Mouse (Mus musculus) forebrain, embryonic 15.5 days (tissue): Measurements from ENCODE around the gene Fars2. TPM values are rescaled to one million over a fixed set of nuclear protein-coding genes. Genes with fewer than 3 reads are reported as not detected.

Experiments used
- ATAC-seq: fragments of 200-750 bp; cut with Nextera tagmentation; replicated peaks from 2 replicates; pipeline ENCODE4 v1.8.0; 2017; ENCODE audit warnings: mild to moderate bottlenecking, moderate TSS enrichment, moderate library complexity
- H3K27ac ChIP-seq: fragments of 300-500 bp; sonication (generic); replicated peaks from 2 replicates; pipeline ENCODE4 v1.5.1; 2015; ENCODE audit warnings: mild to moderate bottlenecking, inconsistent platforms
- H3K27me3 ChIP-seq: fragments of 300-500 bp; sonication (generic); 2 replicates; pipeline ENCODE4 v1.6.1; 2015; ENCODE audit warnings: inconsistent platforms
- H3K36me3 ChIP-seq: fragments of 300-500 bp; sonication (generic); 2 replicates; pipeline ENCODE4 v1.6.1; 2015; ENCODE audit warnings: mild to moderate bottlenecking, inconsistent platforms
- H3K4me1 ChIP-seq: fragments of 300-500 bp; sonication (generic); 2 replicates; pipeline ENCODE4 v1.6.1; 2015; ENCODE audit warnings: inconsistent platforms
- H3K4me2 ChIP-seq: fragments of 300-500 bp; sonication (generic); replicated peaks from 2 replicates; pipeline ENCODE4 v1.6.1; 2015; ENCODE audit warnings: mild to moderate bottlenecking, inconsistent platforms
- H3K4me3 ChIP-seq: fragments of 300-500 bp; sonication (generic); 2 replicates; pipeline ENCODE4 v1.5.1; 2015; ENCODE audit warnings: mild to moderate bottlenecking, inconsistent platforms
- H3K9ac ChIP-seq: fragments of 300-500 bp; sonication (generic); replicated peaks from 2 replicates; pipeline ENCODE4 v1.6.1; 2015; ENCODE audit warnings: mild to moderate bottlenecking, inconsistent platforms
- H3K9me3 ChIP-seq: fragments of 300-500 bp; sonication (generic); 2 replicates; pipeline ENCODE4 v1.6.1; 2016; ENCODE audit warnings: inconsistent platforms
- WGBS: fragments of 180-500 bp; shearing (Covaris S2); methylation state at CpG from one replicate; pipeline ENCODE4 v1.1.7; 2015; ENCODE audit warnings: mixed read lengths; 5-methylcytosine and 5-hydroxymethylcytosine counted together
- polyA plus RNA-seq: library from polyadenylated mRNA; unstranded; fragments of >200 nt; fragmentation: Nextera tagmentation; extraction: Ambion mirVana; gene quantifications from 2 replicates; pipeline ENCODE4 v1.2.1, GENCODE M21; 2015

Gene Fars2
- polyA plus RNA-seq, result 36.5 and 36.6 TPM in 2 replicates

- no peaks in the 10 kb centered on the region for H3K9me3 ChIP-seq
- H3K4me3 ChIP-seq, result peak within 1 kb of the TSS; percentile 72
- under 1% methylated on average over 73 of the region's 75 CpGs for WGBS
- peak within 1 kb of the TSS; percentile 79 for H3K4me2 ChIP-seq
- peak within 1 kb of the TSS; percentile 62 for H3K9ac ChIP-seq
- H3K36me3 ChIP-seq, result no peaks in the 10 kb centered on the region
- peak; percentile 99 for ATAC-seq
- H3K4me1 ChIP-seq, result peaks cover 21% of the 10 kb centered on the region
- no peaks in the 10 kb centered on the region for H3K27me3 ChIP-seq
- H3K27ac ChIP-seq, result peak within 1 kb of the TSS; percentile 97
These were observed at the start of gene Fars2, which contains the start of gene Lyrm4 for GRCm38 (mm10) chr13:36117143-36118014. Gene Fars2 (plus strand): TSS chr13:36117412. Gene Lyrm4 (minus strand): TSS chr13:36117526.

DNA sequence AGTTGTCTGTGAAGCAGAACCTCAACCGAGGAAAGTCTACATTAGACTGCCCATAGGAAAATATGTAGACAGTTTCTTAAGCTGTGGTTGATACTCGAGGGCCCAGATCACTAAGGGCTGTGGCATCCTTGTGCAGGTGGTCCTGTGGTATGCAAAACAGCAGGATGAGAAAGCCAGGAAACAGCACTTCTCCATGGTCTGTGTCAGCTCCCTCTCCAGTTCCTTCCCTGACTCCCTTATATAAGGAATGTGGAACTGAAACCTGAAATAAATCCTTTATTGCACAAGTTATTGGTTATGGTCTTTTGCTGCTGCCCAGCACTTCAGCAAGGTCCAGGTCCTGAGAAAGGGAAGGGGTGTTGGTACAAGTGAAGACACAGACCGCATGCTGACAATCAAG, 42.7 kb upstream of the Fars2 start:
- no peak overlapping the region for H3K9ac ChIP-seq
- WGBS, result 93% methylated on average over 3 of the region's 3 CpGs

DNA sequence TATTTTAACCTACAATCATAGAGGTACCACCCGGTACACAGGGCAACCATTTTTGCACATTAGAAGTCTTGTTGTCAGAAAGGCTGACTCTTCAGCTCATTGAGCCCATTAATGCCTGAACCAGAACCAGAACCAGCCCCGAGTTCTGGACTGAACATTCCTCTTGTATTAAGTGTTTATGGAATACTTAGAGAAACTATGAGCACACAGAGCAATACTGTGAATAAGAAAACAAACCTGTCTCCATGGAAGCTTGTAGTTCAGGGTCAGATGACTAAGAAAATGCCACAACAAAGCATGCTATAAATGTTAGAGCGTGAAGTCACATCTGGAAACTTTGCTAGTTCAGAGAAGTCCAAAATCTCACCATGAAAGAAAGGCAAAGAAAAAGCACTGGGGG, 35.6 kb upstream of the Fars2 start:
- Histone ChIP-seq H3K36me3 (peaks cover 1% of the 10 kb centered on the region; the same call in 1 of the 2 replicates), H3K4me1 (no peaks in the 10 kb centered on the region), H3K27me3 (no peaks in the 10 kb centered on the region), H3K27ac (no peak overlapping the region), H3K9ac (no peak overlapping the region), H3K9me3 (no peaks in the 10 kb centered on the region), H3K4me3 (no peak overlapping the region), H3K4me2 (no peak overlapping the region)
- 96% methylated on average over 3 of the region's 3 CpGs for WGBS
- ATAC-seq, result no peak

More for the DNA sequence above, 42.7 kb upstream of the Fars2 start:
- Histone ChIP-seq H3K36me3 (no peaks in the 10 kb centered on the region), H3K9me3 (no peaks in the 10 kb centered on the region), H3K27ac (no peak overlapping the region), H3K4me1 (no peaks in the 10 kb centered on the region), H3K4me2 (no peak overlapping the region), H3K4me3 (no peak overlapping the region), H3K27me3 (no peaks in the 10 kb centered on the region)
- no peak for ATAC-seq

DNA sequence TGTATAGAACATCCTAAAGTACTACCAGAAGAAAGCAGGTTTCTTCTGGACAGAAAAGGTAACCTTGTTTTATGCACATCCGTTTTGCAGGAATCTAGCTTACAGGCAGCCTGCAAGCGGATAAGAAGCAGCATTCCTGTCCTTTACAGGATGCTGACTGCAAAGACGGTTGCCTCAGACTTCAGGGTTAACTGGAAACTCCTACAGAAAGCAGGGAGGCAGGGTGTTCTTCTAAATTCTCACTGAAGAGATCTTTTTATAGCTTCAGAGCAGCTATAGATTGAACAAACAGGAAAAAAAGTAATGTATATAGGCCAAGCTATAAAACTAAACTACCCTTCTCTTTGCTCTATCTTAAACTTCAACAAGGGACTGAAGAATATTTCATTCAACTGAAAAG, 32.5 kb upstream of the Fars2 start:
- Histone ChIP-seq H3K4me1 (no peaks in the 10 kb centered on the region), H3K9ac (no peak overlapping the region), H3K36me3 (peaks cover 5% of the 10 kb centered on the region; the same call in 1 of the 2 replicates), H3K9me3 (no peaks in the 10 kb centered on the region), H3K4me3 (no peak overlapping the region), H3K27ac (no peak overlapping the region), H3K27me3 (no peaks in the 10 kb centered on the region), H3K4me2 (no peak overlapping the region)
- ATAC-seq, result no peak
- 92% methylated on average over 3 of the region's 3 CpGs for WGBS

- Histone ChIP-seq H3K9me3 (no peaks in the 10 kb centered on the region), H3K4me1 (no peaks in the 10 kb centered on the region), H3K27me3 (no peaks in the 10 kb centered on the region), H3K4me3 (no peak overlapping the region), H3K36me3 (peaks cover 11% of the 10 kb centered on the region; the same call in 1 of the 2 replicates), H3K9ac (no peak overlapping the region), H3K4me2 (no peak overlapping the region), H3K27ac (no peak overlapping the region)
- no peak for ATAC-seq
- 84% methylated on average over 3 of the region's 3 CpGs for WGBS
These were observed 31.2 kb upstream of the Fars2 start for GRCm38 (mm10) chr13:36085971-36086370.

DNA sequence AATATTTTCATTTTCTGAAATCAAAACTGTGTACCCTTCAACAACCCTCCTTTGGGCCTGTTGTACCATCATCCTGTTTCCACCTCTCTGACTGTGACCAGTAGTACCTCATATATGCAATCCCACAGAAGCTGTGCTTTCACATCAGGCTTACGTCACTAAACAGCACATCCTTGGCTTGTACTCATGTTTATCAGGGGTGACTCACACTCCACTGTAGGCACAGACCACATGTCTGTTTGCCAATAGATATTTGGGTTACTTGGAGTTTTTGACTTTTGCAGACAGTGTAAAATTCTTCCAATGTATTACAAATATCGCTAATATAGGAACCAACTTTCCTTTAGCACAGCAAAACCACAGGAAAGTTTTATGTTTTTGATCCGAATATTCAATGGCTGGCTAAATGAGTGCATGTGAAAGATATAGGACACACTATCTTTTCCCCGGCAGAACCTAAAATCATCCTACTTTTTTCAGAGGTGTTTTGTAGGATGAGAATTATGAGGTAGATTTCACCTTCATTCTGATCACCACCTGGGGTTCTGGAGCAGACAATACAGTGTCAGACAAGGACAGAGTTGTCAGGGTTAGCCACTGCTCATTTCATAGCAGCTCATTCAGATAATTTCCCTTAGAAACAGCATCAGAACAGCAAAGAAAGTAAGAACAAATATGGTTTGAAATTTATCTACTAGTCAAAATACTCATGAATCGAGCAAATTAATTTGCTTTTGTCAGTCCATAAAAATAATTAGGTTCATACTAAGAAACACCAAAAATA, 30.4 kb upstream of the Fars2 start:
- ATAC-seq, result no peak
- Histone ChIP-seq H3K4me3 (no peak overlapping the region), H3K9ac (no peak overlapping the region), H3K9me3 (no peaks in the 10 kb centered on the region), H3K4me1 (no peaks in the 10 kb centered on the region), H3K27me3 (no peaks in the 10 kb centered on the region), H3K4me2 (no peak overlapping the region), H3K27ac (no peak overlapping the region), H3K36me3 (peaks cover 11% of the 10 kb centered on the region; the same call in 1 of the 2 replicates)
- 94% methylated on average over 5 of the region's 5 CpGs for WGBS

- H3K36me3 ChIP-seq, result peaks cover 11% of the 10 kb centered on the region; the same call in 1 of the 2 replicates
- no peak overlapping the region for H3K9ac ChIP-seq
- no peak overlapping the region for H3K27ac ChIP-seq
- ATAC-seq, result no peak
- 93% methylated on average over 2 of the region's 2 CpGs for WGBS
- H3K4me1 ChIP-seq, result no peaks in the 10 kb centered on the region
- no peaks in the 10 kb centered on the region for H3K27me3 ChIP-seq
- no peaks in the 10 kb centered on the region for H3K9me3 ChIP-seq
- H3K4me2 ChIP-seq, result no peak overlapping the region
- no peak overlapping the region for H3K4me3 ChIP-seq
These were observed 29.8 kb upstream of the Fars2 start for GRCm38 (mm10) chr13:36087427-36087826.

- Histone ChIP-seq H3K4me1 (no peaks in the 10 kb centered on the region), H3K36me3 (peaks cover 11% of the 10 kb centered on the region; the same call in 1 of the 2 replicates), H3K27me3 (no peaks in the 10 kb centered on the region), H3K4me2 (no peak overlapping the region), H3K4me3 (no peak overlapping the region), H3K9me3 (no peaks in the 10 kb centered on the region), H3K27ac (no peak overlapping the region), H3K9ac (no peak overlapping the region)
- ATAC-seq, result no peak
- 88% methylated on average over 4 of the region's 4 CpGs for WGBS
These were observed 29.0 kb upstream of the Fars2 start for GRCm38 (mm10) chr13:36088168-36088567.

DNA sequence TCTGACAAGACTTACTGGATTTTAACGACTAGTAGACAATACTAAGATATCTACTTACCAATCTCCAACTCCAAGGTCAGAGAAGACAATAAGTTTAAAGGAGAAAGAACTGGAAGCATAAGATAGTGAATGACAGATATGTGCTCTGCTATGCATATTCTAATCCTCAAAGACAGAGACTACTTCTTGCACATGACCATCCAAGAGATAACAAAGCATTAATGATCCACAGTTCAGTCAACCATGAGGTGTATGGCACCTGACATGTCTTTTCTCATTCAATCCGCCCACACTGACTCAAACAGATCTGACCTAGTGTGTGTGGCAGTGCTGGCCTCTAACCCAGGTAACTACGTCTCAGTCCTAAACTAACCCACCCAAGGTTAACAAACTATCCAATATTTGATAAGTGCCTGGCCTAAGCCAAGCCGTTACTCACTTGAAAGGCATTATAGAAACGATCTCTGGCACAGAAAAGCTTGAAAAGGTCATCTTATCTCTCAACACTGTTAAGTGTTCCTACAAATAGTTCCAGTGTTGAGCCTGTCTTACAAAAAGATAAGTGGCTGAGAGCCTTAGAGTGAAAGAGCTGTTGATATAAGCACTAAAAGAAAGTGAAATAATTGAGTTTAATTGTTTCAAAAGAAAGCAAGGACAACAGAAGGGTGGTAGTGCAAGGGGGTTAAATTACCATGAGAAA, 20.4 kb upstream of the Fars2 start:
- WGBS, result 85% methylated on average over 5 of the region's 5 CpGs
- H3K4me1 ChIP-seq, result no peaks in the 10 kb centered on the region
- no peak overlapping the region for H3K4me3 ChIP-seq
- H3K9ac ChIP-seq, result no peak overlapping the region
- H3K4me2 ChIP-seq, result no peak overlapping the region
- H3K9me3 ChIP-seq, result no peaks in the 10 kb centered on the region
- H3K27ac ChIP-seq, result no peak overlapping the region
- ATAC-seq, result no peak
- H3K27me3 ChIP-seq, result no peaks in the 10 kb centered on the region
- H3K36me3 ChIP-seq, result no peaks in the 10 kb centered on the region; the same call in 1 of the 2 replicates

GRCm38 (mm10) chr13:36105591-36105990, 11.6 kb upstream of the Fars2 start:
- H3K27ac ChIP-seq, result no peak overlapping the region
- no peaks in the 10 kb centered on the region for H3K27me3 ChIP-seq
- ATAC-seq, result no peak
- H3K4me3 ChIP-seq, result no peak overlapping the region
- 83% methylated on average over 6 of the region's 6 CpGs for WGBS
- H3K4me1 ChIP-seq, result no peaks in the 10 kb centered on the region
- no peaks in the 10 kb centered on the region for H3K9me3 ChIP-seq
- no peak overlapping the region for H3K4me2 ChIP-seq
- no peaks in the 10 kb centered on the region for H3K36me3 ChIP-seq
- no peak overlapping the region for H3K9ac ChIP-seq

- no peaks in the 10 kb centered on the region for H3K36me3 ChIP-seq
- no peak overlapping the region for H3K9ac ChIP-seq
- no peak overlapping the region for H3K27ac ChIP-seq
- no peak for ATAC-seq
- H3K4me3 ChIP-seq, result no peak overlapping the region
- no peak overlapping the region for H3K4me2 ChIP-seq
- no peaks in the 10 kb centered on the region for H3K9me3 ChIP-seq
- 97% methylated on average over 4 of the region's 4 CpGs for WGBS
- H3K4me1 ChIP-seq, result no peaks in the 10 kb centered on the region
- no peaks in the 10 kb centered on the region for H3K27me3 ChIP-seq
These were observed 8.7 kb upstream of the Fars2 start for GRCm38 (mm10) chr13:36108528-36108927.
